Mouse (Mus musculus) kidney, adult 8-10 months (tissue): ENCODE measurements around the gene Vmn1r78.
"Not testable (repeated sequence)": the region's sequence is repeated elsewhere in the genome, so short reads cannot be mapped to it uniquely, and the experiment has no call there.

Experiments
- DNase-seq, 2 experiments: peaks; one replicate each; pipeline ENCODE4 v3.0.0; 2022

The Vmn1r78 gene

GRCm38 (mm10) chr7:12149957-12150356 lies at the start of gene Vmn1r78:
Gene Vmn1r78, plus strand, starts transcription at chr7:12150257.
- no peak for DNase-seq

GRCm38 (mm10) chr7:12156463-12156862 lies 6.4 kb downstream of the Vmn1r78 start:
- not testable (repeated sequence) for DNase-seq

- not testable (repeated sequence) for DNase-seq
Measured at GRCm38 (mm10) chr7:12170979-12171378, 20.9 kb downstream of the Vmn1r78 start, which contains the start of gene Vmn1r79. Gene Vmn1r79, plus strand, starts transcription at chr7:12171279.

- DNase-seq = not testable (repeated sequence)
Measured at GRCm38 (mm10) chr7:12172926-12173325, 22.9 kb downstream of the Vmn1r78 start.

GRCm38 (mm10) chr7:12188986-12189385 lies 38.9 kb downstream of the Vmn1r78 start, which contains the start of gene Vmn1r80:
Gene Vmn1r80, plus strand, starts transcription at chr7:12189286.
- peak; percentile 1 to 20 for DNase-seq

GRCm38 (mm10) chr7:12204141-12204540 lies 54.1 kb downstream of the Vmn1r78 start:
- DNase-seq = no peak
